Mouse (Mus musculus): ENCODE results near the gene Olfr92. TPM values are rescaled to one million over a fixed set of nuclear protein-coding genes. Genes with fewer than 3 reads are reported as not detected.

The Olfr92 gene
- polyA plus RNA-seq, 1 experiment from 2014 or later: not detected

GRCm38 (mm10) chr17:37070121-37070520 is 49.8 kb downstream of the Olfr92 start:
- H3K4me3 ChIP-seq (ENCODE audit: low read depth, low read length): no peak overlapping the region
- no peak overlapping the region for H3K27ac ChIP-seq (ENCODE audit: low read length)
- ATAC-seq: no peak
- WGBS: 86% methylated on average over 8 of the region's 8 CpGs
- no peaks in the 10 kb centered on the region for H3K4me1 ChIP-seq (ENCODE audit: control insufficient read depth, insufficient read depth, low read length)
- H3K4me2 ChIP-seq (ENCODE audit: low read length): no peak overlapping the region
- H3K9me3 ChIP-seq (replicated peaks; ENCODE audit: control insufficient read depth, low read length, poor library complexity, severe bottlenecking): no peaks in the 10 kb centered on the region
- H3K27me3 ChIP-seq (ENCODE audit: control insufficient read depth, insufficient read depth, low read depth, low read length): no peaks in the 10 kb centered on the region
- peaks cover 51% of the 10 kb centered on the region for H3K36me3 ChIP-seq (ENCODE audit: control insufficient read depth, insufficient read depth, low read length)
- no peak overlapping the region for H3K9ac ChIP-seq (ENCODE audit: low read depth, low read length)

GRCm38 (mm10) chr17:37067861-37068260 is 52.0 kb downstream of the Olfr92 start:
- H3K27me3 ChIP-seq (ENCODE audit: control insufficient read depth, insufficient read depth, low read depth, low read length): no peaks in the 10 kb centered on the region
- H3K36me3 ChIP-seq (ENCODE audit: control insufficient read depth, insufficient read depth, low read length): peaks cover 57% of the 10 kb centered on the region
- H3K4me3 ChIP-seq (ENCODE audit: low read depth, low read length): no peak overlapping the region
- WGBS: 82% methylated on average over 1 of the region's 1 CpGs
- no peaks in the 10 kb centered on the region for H3K4me1 ChIP-seq (ENCODE audit: control insufficient read depth, insufficient read depth, low read length)
- no peak for ATAC-seq
- no peak overlapping the region for H3K27ac ChIP-seq (ENCODE audit: low read length)
- no peaks in the 10 kb centered on the region for H3K9me3 ChIP-seq (replicated peaks; ENCODE audit: control insufficient read depth, low read length, poor library complexity, severe bottlenecking)
- H3K9ac ChIP-seq (ENCODE audit: low read depth, low read length): no peak overlapping the region
- H3K4me2 ChIP-seq (ENCODE audit: low read length): no peak overlapping the region

GRCm38 (mm10) chr17:37065993-37066392 is 53.9 kb downstream of the Olfr92 start:
- Histone ChIP-seq H3K27me3 (ENCODE audit: control insufficient read depth, insufficient read depth, low read depth, low read length) (no peaks in the 10 kb centered on the region), H3K4me3 (ENCODE audit: low read depth, low read length) (no peak overlapping the region), H3K9me3 (replicated peaks; ENCODE audit: control insufficient read depth, low read length, poor library complexity, severe bottlenecking) (no peaks in the 10 kb centered on the region), H3K4me2 (ENCODE audit: low read length) (no peak overlapping the region), H3K9ac (ENCODE audit: low read depth, low read length) (no peak overlapping the region), H3K27ac (ENCODE audit: low read length) (no peak overlapping the region), H3K36me3 (ENCODE audit: control insufficient read depth, insufficient read depth, low read length) (peaks cover 60% of the 10 kb centered on the region), H3K4me1 (ENCODE audit: control insufficient read depth, insufficient read depth, low read length) (no peaks in the 10 kb centered on the region)
- no peak for ATAC-seq
- 96% methylated on average over 2 of the region's 2 CpGs for WGBS

GRCm38 (mm10) chr17:37063686-37064495 is 56.0 kb downstream of the Olfr92 start:
- H3K4me1 ChIP-seq (ENCODE audit: control insufficient read depth, insufficient read depth, low read length): no peaks in the 10 kb centered on the region
- H3K36me3 ChIP-seq (ENCODE audit: control insufficient read depth, insufficient read depth, low read length): peaks cover 62% of the 10 kb centered on the region
- H3K9ac ChIP-seq (ENCODE audit: low read depth, low read length): no peak overlapping the region
- no peak overlapping the region for H3K27ac ChIP-seq (ENCODE audit: low read length)
- no peaks in the 10 kb centered on the region for H3K9me3 ChIP-seq (replicated peaks; ENCODE audit: control insufficient read depth, low read length, poor library complexity, severe bottlenecking)
- WGBS: 47% methylated on average over 11 of the region's 11 CpGs
- H3K4me2 ChIP-seq (ENCODE audit: low read length): no peak overlapping the region
- H3K4me3 ChIP-seq (ENCODE audit: low read depth, low read length): no peak overlapping the region
- H3K27me3 ChIP-seq (ENCODE audit: control insufficient read depth, insufficient read depth, low read depth, low read length): no peaks in the 10 kb centered on the region
- ATAC-seq: 0 out of 2 replicates have a peak, but pooled peaks have one; percentile 37

- Histone ChIP-seq H3K4me1 (ENCODE audit: control insufficient read depth, insufficient read depth, low read length) (no peaks in the 10 kb centered on the region), H3K27ac (ENCODE audit: low read length) (no peak overlapping the region), H3K9me3 (replicated peaks; ENCODE audit: control insufficient read depth, low read length, poor library complexity, severe bottlenecking) (no peaks in the 10 kb centered on the region), H3K36me3 (ENCODE audit: control insufficient read depth, insufficient read depth, low read length) (peaks cover 62% of the 10 kb centered on the region), H3K27me3 (ENCODE audit: control insufficient read depth, insufficient read depth, low read depth, low read length) (no peaks in the 10 kb centered on the region), H3K9ac (ENCODE audit: low read depth, low read length) (no peak overlapping the region), H3K4me2 (ENCODE audit: low read length) (no peak overlapping the region), H3K4me3 (ENCODE audit: low read depth, low read length) (no peak overlapping the region)
- 53% methylated on average over 10 of the region's 10 CpGs for WGBS
- ATAC-seq: no peak
Measured at GRCm38 (mm10) chr17:37063063-37063462, 56.8 kb downstream of the Olfr92 start.

- Histone ChIP-seq H3K9ac (ENCODE audit: low read depth, low read length) (no peak overlapping the region), H3K9me3 (replicated peaks; ENCODE audit: control insufficient read depth, low read length, poor library complexity, severe bottlenecking) (no peaks in the 10 kb centered on the region), H3K27ac (ENCODE audit: low read length) (no peak overlapping the region), H3K4me3 (ENCODE audit: low read depth, low read length) (no peak overlapping the region), H3K36me3 (ENCODE audit: control insufficient read depth, insufficient read depth, low read length) (peaks cover 53% of the 10 kb centered on the region), H3K27me3 (ENCODE audit: control insufficient read depth, insufficient read depth, low read depth, low read length) (no peaks in the 10 kb centered on the region), H3K4me2 (ENCODE audit: low read length) (no peak overlapping the region), H3K4me1 (ENCODE audit: control insufficient read depth, insufficient read depth, low read length) (no peaks in the 10 kb centered on the region)
- 68% methylated on average over 10 of the region's 10 CpGs for WGBS
- ATAC-seq: no peak
Measured at GRCm38 (mm10) chr17:37062101-37062641, 57.7 kb downstream of the Olfr92 start.

- H3K27me3 ChIP-seq (ENCODE audit: control insufficient read depth, insufficient read depth, low read depth, low read length): no peaks in the 10 kb centered on the region
- H3K9ac ChIP-seq (ENCODE audit: low read depth, low read length): no peak overlapping the region
- no peak overlapping the region for H3K4me3 ChIP-seq (ENCODE audit: low read depth, low read length)
- no peak overlapping the region for H3K4me2 ChIP-seq (ENCODE audit: low read length)
- 52% methylated on average over 3 of the region's 3 CpGs for WGBS
- no peak for ATAC-seq
- H3K36me3 ChIP-seq (ENCODE audit: control insufficient read depth, insufficient read depth, low read length): peaks cover 52% of the 10 kb centered on the region
- no peak overlapping the region for H3K27ac ChIP-seq (ENCODE audit: low read length)
- peaks cover 4% of the 10 kb centered on the region for H3K4me1 ChIP-seq (ENCODE audit: control insufficient read depth, insufficient read depth, low read length)
- no peaks in the 10 kb centered on the region for H3K9me3 ChIP-seq (replicated peaks; ENCODE audit: control insufficient read depth, low read length, poor library complexity, severe bottlenecking)
Measured at GRCm38 (mm10) chr17:37061435-37061834, 58.5 kb downstream of the Olfr92 start.

Other genes with a start within 250 kb of the Olfr92 start
- gene Trim40, start 230.0 kb downstream of the Olfr92 start, polyA plus RNA-seq (2015; fragmentation: Nextera tagmentation; extraction: Ambion mirVana): not detected in 2 replicates
- not detected in 2 replicates for gene Trim31, start 222.0 kb downstream of the Olfr92 start, polyA plus RNA-seq (2015; fragmentation: Nextera tagmentation; extraction: Ambion mirVana)
- gene Rnf39, start 177.2 kb downstream of the Olfr92 start, polyA plus RNA-seq (2015; fragmentation: Nextera tagmentation; extraction: Ambion mirVana): 1.7 and 2.0 TPM in 2 replicates
- 158 and 166 TPM in 2 replicates for gene Ppp1r11, start 168.3 kb downstream of the Olfr92 start, polyA plus RNA-seq (2015; fragmentation: Nextera tagmentation; extraction: Ambion mirVana)
- 47.3 and 52.3 TPM in 2 replicates for gene Znrd1, start 161.5 kb downstream of the Olfr92 start, polyA plus RNA-seq (2015; fragmentation: Nextera tagmentation; extraction: Ambion mirVana)
- gene Znrd1as, start 161.5 kb downstream of the Olfr92 start, polyA plus RNA-seq (2015; fragmentation: Nextera tagmentation; extraction: Ambion mirVana): 4.7 and 6.5 TPM in 2 replicates
- gene 2410137M14Rik, start 138.9 kb downstream of the Olfr92 start, polyA plus RNA-seq (2015; fragmentation: Nextera tagmentation; extraction: Ambion mirVana): 0.42 and 0.44 TPM in 2 replicates
- gene H2-M5, start 130.6 kb downstream of the Olfr92 start, polyA plus RNA-seq (2015; fragmentation: Nextera tagmentation; extraction: Ambion mirVana): 2.9 and 3.4 TPM in 2 replicates
- gene Zfp57, start 118.9 kb downstream of the Olfr92 start, polyA plus RNA-seq (2015; fragmentation: Nextera tagmentation; extraction: Ambion mirVana): 280 and 312 TPM in 2 replicates
- gene Mog, start 96.7 kb downstream of the Olfr92 start, polyA plus RNA-seq (2015; fragmentation: Nextera tagmentation; extraction: Ambion mirVana): 2.0 and 3.2 TPM in 2 replicates
- 81.7 and 94.9 TPM in 2 replicates for gene Gabbr1, start 74.1 kb downstream of the Olfr92 start, polyA plus RNA-seq (2015; fragmentation: Nextera tagmentation; extraction: Ambion mirVana)
- not detected in 2 replicates for gene Olfr90, start 31.6 kb downstream of the Olfr92 start, polyA plus RNA-seq (2015; fragmentation: Nextera tagmentation; extraction: Ambion mirVana)
- gene Olfr91, start 21.8 kb downstream of the Olfr92 start, polyA plus RNA-seq (2015; fragmentation: Nextera tagmentation; extraction: Ambion mirVana): not detected in 2 replicates
- gene Olfr93, start 41.4 kb upstream of the Olfr92 start, polyA plus RNA-seq (2015; fragmentation: Nextera tagmentation; extraction: Ambion mirVana): not detected in 2 replicates
- gene Ubd, start 73.8 kb upstream of the Olfr92 start, polyA plus RNA-seq (2015; fragmentation: Nextera tagmentation; extraction: Ambion mirVana): not detected in 2 replicates
- gene Olfr94, start 80.9 kb upstream of the Olfr92 start, polyA plus RNA-seq (2015; fragmentation: Nextera tagmentation; extraction: Ambion mirVana): not detected in 2 replicates
- gene Olfr95, start 93.0 kb upstream of the Olfr92 start, polyA plus RNA-seq (2015; fragmentation: Nextera tagmentation; extraction: Ambion mirVana): 0.04 TPM in 1 of 2 replicates, not detected in the other
- not detected in 2 replicates for gene Olfr96, start 100.1 kb upstream of the Olfr92 start, polyA plus RNA-seq (2015; fragmentation: Nextera tagmentation; extraction: Ambion mirVana)
- gene Olfr97, start 117.2 kb upstream of the Olfr92 start, polyA plus RNA-seq (2015; fragmentation: Nextera tagmentation; extraction: Ambion mirVana): not detected in 2 replicates
- not detected in 2 replicates for gene Olfr98, start 143.7 kb upstream of the Olfr92 start, polyA plus RNA-seq (2015; fragmentation: Nextera tagmentation; extraction: Ambion mirVana)
- 1.2 and 1.9 TPM in 2 replicates for gene H2-M3, start 150.1 kb upstream of the Olfr92 start, polyA plus RNA-seq (2015; fragmentation: Nextera tagmentation; extraction: Ambion mirVana)
- gene Olfr99, start 163.4 kb upstream of the Olfr92 start, polyA plus RNA-seq (2015; fragmentation: Nextera tagmentation; extraction: Ambion mirVana): not detected in 2 replicates
- gene Olfr101, start 184.2 kb upstream of the Olfr92 start, polyA plus RNA-seq (2015; fragmentation: Nextera tagmentation; extraction: Ambion mirVana): not detected in 2 replicates
- gene Olfr102, start 197.0 kb upstream of the Olfr92 start, polyA plus RNA-seq (2015; fragmentation: Nextera tagmentation; extraction: Ambion mirVana): not detected in 2 replicates
- not detected in 2 replicates for gene Olfr103, start 219.6 kb upstream of the Olfr92 start, polyA plus RNA-seq (2015; fragmentation: Nextera tagmentation; extraction: Ambion mirVana)
- gene Olfr104-ps, start 239.5 kb upstream of the Olfr92 start, polyA plus RNA-seq (2015; fragmentation: Nextera tagmentation; extraction: Ambion mirVana): not detected in 2 replicates

Measured in midbrain, embryonic 16.5 days (tissue).